Mouse (Mus musculus) mouse embryonic stem cell (cell line): Measurements from ENCODE around the gene Irs2.

Experiments used
- in situ Hi-C, 2 experiments: fragments of 300-500 bp; cut with MboI; formaldehyde crosslinking; loops; 1 replicate in 1 of 2; 3 replicates in 1 of 2; pipeline ENCODE4 v1.14.3; 2019 to 2020; ENCODE audit warnings: low sequenced_read_pairs in 2 of 2, low pct_unique_long_range_greater_than_20kb in 1 of 2, mixed read lengths in 1 of 2; ENCODE audit not compliant: unreplicated experiment in 1 of 2

Irs2 gene

GRCm38 (mm10) chr8:11008379-11008775, at the start of gene Irs2:
TSS of gene Irs2 (minus strand) at chr8:11008458.
- in situ Hi-C loops = loop anchor here in 1 of 2 experiments (25.0 kb wide), 1 partner anchor 421 kb away; no protein-coding TSS in a partner anchor

GRCm38 (mm10) chr8:11056665-11057064, 48.4 kb upstream of the Irs2 start:
- in situ Hi-C loops = no loop called here

- in situ Hi-C loops = no loop called here
These were observed 47.9 kb upstream of the Irs2 start for GRCm38 (mm10) chr8:11056175-11056563.

GRCm38 (mm10) chr8:11055557-11056174, 47.4 kb upstream of the Irs2 start:
- in situ Hi-C loops = no loop called here

- in situ Hi-C loops = loop anchor here in 1 of 2 experiments (25.0 kb wide), 1 partner anchor 613 kb away; no protein-coding TSS in a partner anchor
These were observed 41.6 kb upstream of the Irs2 start for GRCm38 (mm10) chr8:11049835-11050234.

GRCm38 (mm10) chr8:11047812-11048211, 39.6 kb upstream of the Irs2 start:
- in situ Hi-C loops = loop anchor here in 1 of 2 experiments (25.0 kb wide), 1 partner anchor 611 kb away; no protein-coding TSS in a partner anchor

GRCm38 (mm10) chr8:11044660-11045059, 36.4 kb upstream of the Irs2 start:
- in situ Hi-C loops = loop anchor here in 1 of 2 experiments (25.0 kb wide), 1 partner anchor 607 kb away; no protein-coding TSS in a partner anchor

- in situ Hi-C loops = loop anchor here in 1 of 2 experiments (25.0 kb wide), 1 partner anchor 606 kb away; no protein-coding TSS in a partner anchor
These were observed 35.3 kb upstream of the Irs2 start for GRCm38 (mm10) chr8:11043591-11043990.

- in situ Hi-C loops = loop anchor here in 1 of 2 experiments (25.0 kb wide), 1 partner anchor 606 kb away; no protein-coding TSS in a partner anchor
These were observed 34.8 kb upstream of the Irs2 start for GRCm38 (mm10) chr8:11042872-11043587.

GRCm38 (mm10) chr8:11040088-11040487, 31.8 kb upstream of the Irs2 start:
- in situ Hi-C loops = loop anchor here in 1 of 2 experiments (25.0 kb wide), 1 partner anchor 603 kb away; no protein-coding TSS in a partner anchor

- in situ Hi-C loops = loop anchor here in 1 of 2 experiments (25.0 kb wide), 1 partner anchor 601 kb away; no protein-coding TSS in a partner anchor
These were observed 30.5 kb upstream of the Irs2 start for GRCm38 (mm10) chr8:11038788-11039187.

- in situ Hi-C loops = loop anchor here in 1 of 2 experiments (25.0 kb wide), 1 partner anchor 601 kb away; no protein-coding TSS in a partner anchor
These were observed 30.1 kb upstream of the Irs2 start for GRCm38 (mm10) chr8:11038367-11038766.

GRCm38 (mm10) chr8:11036790-11037189, 28.5 kb upstream of the Irs2 start:
- in situ Hi-C loops = loop anchor here in 1 of 2 experiments (25.0 kb wide), 1 partner anchor 599 kb away; no protein-coding TSS in a partner anchor

- in situ Hi-C loops = loop anchor here in 1 of 2 experiments (25.0 kb wide), 1 partner anchor 599 kb away; no protein-coding TSS in a partner anchor
These were observed 27.6 kb upstream of the Irs2 start for GRCm38 (mm10) chr8:11035628-11036416.

GRCm38 (mm10) chr8:11024871-11025270, 16.6 kb upstream of the Irs2 start:
- in situ Hi-C loops = loop anchor here in 1 of 2 experiments (25.0 kb wide), 2 partner anchors 438 to 588 kb away; no protein-coding TSS in a partner anchor

- in situ Hi-C loops = loop anchor here in 1 of 2 experiments (25.0 kb wide), 1 partner anchor 434 kb away; no protein-coding TSS in a partner anchor
These were observed 12.8 kb upstream of the Irs2 start for GRCm38 (mm10) chr8:11020949-11021572.

GRCm38 (mm10) chr8:11015622-11016021, 7.4 kb upstream of the Irs2 start:
- in situ Hi-C loops = loop anchor here in 1 of 2 experiments (25.0 kb wide), 1 partner anchor 428 kb away; no protein-coding TSS in a partner anchor

GRCm38 (mm10) chr8:11013258-11013657, 5.0 kb upstream of the Irs2 start:
- in situ Hi-C loops = loop anchor here in 1 of 2 experiments (25.0 kb wide), 1 partner anchor 426 kb away; no protein-coding TSS in a partner anchor
